In genomic region chr14:41162663-41163062, GRCm38 (mm10) we compare ENCODE assay signal across 8 mouse cellular contexts. TPM values are rescaled to one million over a fixed set of nuclear protein-coding genes. Genes with fewer than 3 reads are reported as not detected.
DNase-seq lines count a peak whose midpoint lies in the region; ATAC-seq and TF ChIP-seq lines count a peak whose summit lies in the region.

No protein-coding gene starts in this region.

- H3K27me3 ChIP-seq in forebrain, embryonic 10.5 days (ENCODE audit: poor library complexity, severe bottlenecking) = no peaks in the 10 kb centered on the region
- no peaks in the 10 kb centered on the region for H3K27me3 ChIP-seq in forebrain, embryonic 12.5 days
- no peaks in the 10 kb centered on the region for H3K27me3 ChIP-seq in midbrain, postnatal 0 days (ENCODE audit: insufficient read depth, low read length)

- intact Hi-C loops in left cerebral cortex, adult 2 months (cut with DNase I) = loop anchor here (1.0 kb wide), 2 partner anchors 34 to 69 kb away; no protein-coding TSS in a partner anchor

- H3K9ac ChIP-seq in forebrain, embryonic 12.5 days = no peak overlapping the region
- H3K9ac ChIP-seq in midbrain, postnatal 0 days (replicated peaks; ENCODE audit: low read length, poor library complexity, severe bottlenecking) = no peak overlapping the region

- no peak overlapping the region for H3K27ac ChIP-seq in forebrain, embryonic 10.5 days
- H3K27ac ChIP-seq in forebrain, embryonic 12.5 days = no peak overlapping the region
- H3K27ac ChIP-seq in left cerebral cortex, adult 2 months = no peak overlapping the region
- H3K27ac ChIP-seq in midbrain, postnatal 0 days (ENCODE audit: low read depth, low read length) = no peak overlapping the region

- H3K4me2 ChIP-seq in forebrain, embryonic 12.5 days = no peak overlapping the region
- no peak overlapping the region for H3K4me2 ChIP-seq in midbrain, postnatal 0 days (ENCODE audit: low read depth, low read length, poor library complexity, severe bottlenecking)

- H3K9me3 ChIP-seq in forebrain, embryonic 10.5 days = no peaks in the 10 kb centered on the region
- H3K9me3 ChIP-seq in forebrain, embryonic 12.5 days = no peaks in the 10 kb centered on the region
- no peaks in the 10 kb centered on the region for H3K9me3 ChIP-seq in midbrain, postnatal 0 days (ENCODE audit: low read length)

- no peak overlapping the region for H3K4me3 ChIP-seq in forebrain, embryonic 10.5 days
- no peak overlapping the region for H3K4me3 ChIP-seq in forebrain, embryonic 12.5 days (replicated peaks)
- no peak overlapping the region for H3K4me3 ChIP-seq in left cerebral cortex, adult 2 months
- no peak overlapping the region for H3K4me3 ChIP-seq in midbrain, postnatal 0 days (ENCODE audit: low read depth, low read length)

- no peak; the same call in 1 of the 2 replicates for ATAC-seq in forebrain, embryonic 12.5 days (ENCODE audit: low FRiP score)
- ATAC-seq in midbrain, postnatal 0 days (ENCODE audit: low FRiP score) = no peak
- no peak for ATAC-seq in CD4-positive, CD25-positive, alpha-beta regulatory T cell, adult 4 months

- no peaks in the 10 kb centered on the region for H3K36me3 ChIP-seq in forebrain, embryonic 10.5 days (replicated peaks)
- no peaks in the 10 kb centered on the region for H3K36me3 ChIP-seq in forebrain, embryonic 12.5 days (replicated peaks)
- H3K36me3 ChIP-seq in midbrain, postnatal 0 days (ENCODE audit: insufficient read depth, low read length) = no peaks in the 10 kb centered on the region

- peak; percentile 21 for DNase-seq in forebrain, embryonic 10.5 days (ENCODE audit: extremely low spot score, low spot score)
- peak; percentile 4 to 27 for DNase-seq in urinary bladder, adult 18-20 months (ENCODE audit: low spot score in 2 of 2)
- DNase-seq in urinary bladder, postnatal 10 days (ENCODE audit: low spot score) = no peak
- DNase-seq in frontal cortex, postnatal 36 days (ENCODE audit: low spot score in 2 of 2) = peak; percentile 24 to 30
- DNase-seq in left cerebral cortex, adult 2 months (ENCODE audit: extremely low spot score in 1 of 2, low spot score in 2 of 2) = peak; percentile 17 to 56
- DNase-seq in midbrain, postnatal 0 days (ENCODE audit: low spot score) = peak; percentile 3

- peaks cover 6% of the 10 kb centered on the region for H3K4me1 ChIP-seq in forebrain, embryonic 10.5 days
- no peaks in the 10 kb centered on the region for H3K4me1 ChIP-seq in forebrain, embryonic 12.5 days
- no peaks in the 10 kb centered on the region for H3K4me1 ChIP-seq in midbrain, postnatal 0 days (ENCODE audit: insufficient read depth, low read length)

- peak; percentile 82 for TF ChIP-seq CTCF in left cerebral cortex, adult 2 months (IDR thresholded peaks at IDR 0.05)
- TF ChIP-seq CTCF in midbrain, postnatal 0 days (IDR thresholded peaks at IDR 0.05) = peak; percentile 66

- 31% methylated on average over 2 of the region's 2 CpGs for WGBS in forebrain, embryonic 10.5 days
- 20% methylated on average over 2 of the region's 2 CpGs for WGBS in forebrain, embryonic 12.5 days
- WGBS in midbrain, postnatal 0 days = 23% methylated on average over 2 of the region's 2 CpGs

RNA-seq across cellular contexts. Expression of gene Mbl1, which starts 11.4 kb away (rescaled TPM):
- not detected in 2 replicates for polyA plus RNA-seq in forebrain, embryonic 10.5 days (2016; fragmentation: Nextera tagmentation; extraction: Ambion mirVana)
- polyA plus RNA-seq in forebrain, embryonic 12.5 days (2016; fragmentation: Nextera tagmentation; extraction: Ambion mirVana) = not detected in 2 replicates
- not detected for total RNA-seq in left cerebral cortex, adult 2 months (2021)
- total RNA-seq in midbrain, postnatal 0 days (2014; rRNA removed) = not detected in 2 replicates
- not detected in 2 replicates for polyA plus RNA-seq in midbrain, postnatal 0 days (2015; fragmentation: Nextera tagmentation; extraction: Ambion mirVana)
- not detected for polyA plus RNA-seq in CD4-positive, CD25-positive, alpha-beta regulatory T cell, adult 4 months (2017; shearing (Covaris generic))

RNA-seq across cellular contexts. Expression of gene Sftpd, which starts 22.3 kb away (rescaled TPM):
- polyA plus RNA-seq in forebrain, embryonic 10.5 days (2016; fragmentation: Nextera tagmentation; extraction: Ambion mirVana) = not detected in 2 replicates
- polyA plus RNA-seq in forebrain, embryonic 12.5 days (2016; fragmentation: Nextera tagmentation; extraction: Ambion mirVana) = not detected in 2 replicates
- total RNA-seq in left cerebral cortex, adult 2 months (2021) = not detected
- not detected in 2 replicates for total RNA-seq in midbrain, postnatal 0 days (2014; rRNA removed)
- 0.12 TPM in 1 of 2 replicates, not detected in the other for polyA plus RNA-seq in midbrain, postnatal 0 days (2015; fragmentation: Nextera tagmentation; extraction: Ambion mirVana)
- not detected for polyA plus RNA-seq in CD4-positive, CD25-positive, alpha-beta regulatory T cell, adult 4 months (2017; shearing (Covaris generic))

RNA-seq across cellular contexts. Expression of gene Sftpa1, which starts 31.1 kb away (rescaled TPM):
- polyA plus RNA-seq in forebrain, embryonic 10.5 days (2016; fragmentation: Nextera tagmentation; extraction: Ambion mirVana) = not detected in 2 replicates
- polyA plus RNA-seq in forebrain, embryonic 12.5 days (2016; fragmentation: Nextera tagmentation; extraction: Ambion mirVana) = not detected in 2 replicates
- total RNA-seq in left cerebral cortex, adult 2 months (2021) = not detected
- total RNA-seq in midbrain, postnatal 0 days (2014; rRNA removed) = not detected in 2 replicates
- not detected in 2 replicates for polyA plus RNA-seq in midbrain, postnatal 0 days (2015; fragmentation: Nextera tagmentation; extraction: Ambion mirVana)
- not detected for polyA plus RNA-seq in CD4-positive, CD25-positive, alpha-beta regulatory T cell, adult 4 months (2017; shearing (Covaris generic))

RNA-seq across cellular contexts. Expression of gene Mat1a, which starts 57.8 kb away (rescaled TPM):
- not detected in 2 replicates for polyA plus RNA-seq in forebrain, embryonic 10.5 days (2016; fragmentation: Nextera tagmentation; extraction: Ambion mirVana)
- polyA plus RNA-seq in forebrain, embryonic 12.5 days (2016; fragmentation: Nextera tagmentation; extraction: Ambion mirVana) = not detected in 2 replicates
- total RNA-seq in left cerebral cortex, adult 2 months (2021) = not detected
- total RNA-seq in midbrain, postnatal 0 days (2014; rRNA removed) = not detected in 2 replicates
- polyA plus RNA-seq in midbrain, postnatal 0 days (2015; fragmentation: Nextera tagmentation; extraction: Ambion mirVana) = not detected in 2 replicates
- polyA plus RNA-seq in CD4-positive, CD25-positive, alpha-beta regulatory T cell, adult 4 months (2017; shearing (Covaris generic)) = not detected
